Mouse (Mus musculus) ES-E14 (cell line): ENCODE measurements around the gene Zdhhc13. TPM values are rescaled to one million over a fixed set of nuclear protein-coding genes. Genes with fewer than 3 reads are reported as not detected.

ENCODE experiments used
- DNase-seq: peaks from one replicate; pipeline ENCODE4 v3.0.0-alpha.2; 2013; ENCODE audit warnings: low read depth, low spot score
- H3K27ac ChIP-seq: 2 replicates; pipeline ENCODE4 v1.5.1; 2012; ENCODE audit warnings: low read depth, mild to moderate bottlenecking, low read length, moderate library complexity, mixed read lengths; ENCODE audit not compliant: poor library complexity, insufficient read depth, severe bottlenecking
- H3K36me3 ChIP-seq: 2 replicates; pipeline ENCODE4 v1.6.1; 2012; ENCODE audit warnings: mild to moderate bottlenecking, low read length, moderate library complexity, mixed read lengths; ENCODE audit not compliant: control insufficient read depth, poor library complexity, insufficient read depth, severe bottlenecking
- H3K4me1 ChIP-seq, 2 experiments: fragments of 150-350 bp in 1 of 2; sonication (generic) in 1 of 2; 2 replicates each; pipeline ENCODE4 v1.6.1; 2012; ENCODE audit warnings: low read length in 2 of 2, mild to moderate bottlenecking in 1 of 2, mixed read lengths in 1 of 2; ENCODE audit not compliant: control insufficient read depth in 2 of 2, insufficient read depth in 2 of 2, poor library complexity in 1 of 2
- H3K4me3 ChIP-seq, 2 experiments: fragments of 150-350 bp in 1 of 2; sonication (generic) in 1 of 2; 2 replicates each; pipeline ENCODE4 v1.5.1; 2012; ENCODE audit warnings: low read length in 2 of 2, low read depth in 1 of 2, mild to moderate bottlenecking in 1 of 2, mixed read lengths in 1 of 2; ENCODE audit not compliant: insufficient read depth in 1 of 2, poor library complexity in 1 of 2, severe bottlenecking in 1 of 2
- H3K9ac ChIP-seq: 2 replicates; pipeline ENCODE4 v1.6.1; 2012; ENCODE audit warnings: low read depth, mild to moderate bottlenecking, low read length, mixed read lengths; ENCODE audit not compliant: poor library complexity, insufficient read depth, severe bottlenecking
- H3K9me3 ChIP-seq: fragments of 150-350 bp; sonication (generic); 2 replicates; pipeline ENCODE4 v1.6.1; 2012; ENCODE audit warnings: low read depth, mild to moderate bottlenecking, low read length; ENCODE audit not compliant: control insufficient read depth, insufficient read depth
- CHD2 ChIP-seq: IDR thresholded peaks from 2 replicates; pipeline ENCODE4 v1.6.1; 2014; ENCODE audit warnings: mild to moderate bottlenecking, low read depth, low read length, inconsistent platforms
- HCFC1 ChIP-seq: IDR thresholded peaks from 2 replicates; pipeline ENCODE4 v1.6.1; 2012; ENCODE audit warnings: low read length, inconsistent platforms, borderline replicate concordance; ENCODE audit not compliant: insufficient read depth
- MAFK ChIP-seq: IDR thresholded peaks from 2 replicates; pipeline ENCODE4 v1.6.1; 2014; ENCODE audit warnings: mild to moderate bottlenecking, low read depth, low read length, inconsistent platforms; ENCODE audit not compliant: insufficient read depth
- ZC3H11A ChIP-seq: IDR thresholded peaks from 2 replicates; pipeline ENCODE4 v1.6.1; 2012; ENCODE audit warnings: low read depth, mild to moderate bottlenecking, inconsistent platforms, low read length, borderline replicate concordance
- ZNF384 ChIP-seq: IDR thresholded peaks from 2 replicates; pipeline ENCODE4 v1.6.1; 2012; ENCODE audit warnings: low read depth, low read length, inconsistent platforms
- in situ Hi-C, 2 experiments: fragments of 600-800 bp; cut with MboI; formaldehyde crosslinking; loops; one replicate each; pipeline ENCODE4 v1.15.1; 2025; ENCODE audit warnings: low sequenced_read_pairs in 2 of 2, inconsistent platforms in 1 of 2; ENCODE audit not compliant: unreplicated experiment in 2 of 2
- total RNA-seq: library from RNA; depleted of rRNA; stranded (reverse); fragments of 300-350 nt; gene quantifications from 2 replicates; pipeline ENCODE4 v1.2.3, GENCODE M21; 2012

Zdhhc13 gene
- total RNA-seq, 1 experiment, result 58.0 TPM

DNA sequence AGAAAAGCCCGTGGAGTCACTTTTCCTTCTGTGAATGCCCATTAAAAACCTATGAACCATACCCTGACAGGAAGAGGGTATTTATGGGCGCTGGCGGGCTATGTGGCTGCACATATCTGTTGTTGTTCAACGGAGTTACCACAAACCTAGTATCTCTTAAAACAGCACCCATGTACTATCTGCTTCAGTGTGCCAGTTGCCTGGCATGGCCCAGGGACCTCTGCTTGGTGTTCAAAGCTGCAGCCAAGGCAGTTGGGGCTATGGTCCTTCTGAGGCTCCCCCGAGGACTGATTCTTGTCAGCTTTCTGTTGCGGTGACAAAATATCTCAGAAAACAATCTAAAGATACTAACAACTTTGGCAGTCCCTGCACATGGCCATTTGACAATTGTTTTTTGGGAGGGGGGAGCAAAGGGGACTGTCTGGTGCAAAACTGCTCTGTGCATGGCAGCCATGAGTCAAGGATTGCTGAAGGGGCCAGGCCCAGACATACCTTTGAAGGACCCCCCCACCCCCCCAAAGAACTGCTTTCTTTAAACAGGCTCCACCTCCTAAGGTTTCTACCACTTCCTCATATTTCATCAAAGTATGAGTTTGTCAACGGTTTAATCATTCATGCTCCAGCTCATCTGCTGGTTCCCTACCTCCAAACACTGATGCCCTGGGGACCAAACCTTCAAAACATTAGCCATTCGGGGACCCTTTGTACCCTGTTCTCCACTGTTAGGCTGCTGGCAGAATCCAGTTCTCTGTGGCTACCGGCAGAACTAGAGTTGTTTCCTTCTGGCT lies 76.1 kb downstream of the Zdhhc13 start:
- no peak for DNase-seq
- Histone ChIP-seq H3K36me3 (peaks cover 15% of the 10 kb centered on the region), H3K4me1 (no peaks in the 10 kb centered on the region), H3K9me3 (no peaks in the 10 kb centered on the region), H3K4me3 (no peak overlapping the region), H3K27ac (no peak overlapping the region), H3K9ac (no peak overlapping the region)
- in situ Hi-C loops, result no loop called here
- TF ChIP-seq CHD2 (no peak), HCFC1 (no peak), ZC3H11A (no peak), MAFK (no peak), ZNF384 (no peak)

DNA sequence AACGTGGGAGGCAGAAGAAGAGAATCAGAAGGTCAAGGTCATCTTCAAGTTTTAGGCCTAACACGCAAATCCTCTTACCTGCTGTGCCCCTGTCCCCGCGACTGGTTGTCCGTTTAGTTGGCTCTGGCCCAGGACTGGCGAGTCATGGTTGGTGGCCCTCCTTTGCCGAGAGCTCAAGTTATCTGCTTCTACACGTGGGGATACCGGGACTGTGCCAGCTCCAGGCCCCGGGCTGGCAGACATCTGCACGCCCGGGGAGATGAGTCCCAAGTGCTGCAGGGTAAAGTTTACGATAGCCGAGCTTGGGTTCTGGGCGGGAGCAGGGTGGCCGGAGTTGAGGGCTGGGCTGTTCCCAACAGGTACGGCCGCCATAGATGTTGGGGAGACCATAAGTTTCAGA lies 78.8 kb downstream of the Zdhhc13 start:
- Histone ChIP-seq H3K27ac (no peak overlapping the region), H3K4me3 (no peak overlapping the region), H3K9me3 (no peaks in the 10 kb centered on the region), H3K9ac (no peak overlapping the region), H3K36me3 (peaks cover 38% of the 10 kb centered on the region), H3K4me1 (no peaks in the 10 kb centered on the region)
- no peak for TF ChIP-seq HCFC1
- no peak for TF ChIP-seq MAFK
- no peak for TF ChIP-seq ZNF384
- no peak for TF ChIP-seq CHD2
- no peak for DNase-seq
- in situ Hi-C loops, result no loop called here

DNA sequence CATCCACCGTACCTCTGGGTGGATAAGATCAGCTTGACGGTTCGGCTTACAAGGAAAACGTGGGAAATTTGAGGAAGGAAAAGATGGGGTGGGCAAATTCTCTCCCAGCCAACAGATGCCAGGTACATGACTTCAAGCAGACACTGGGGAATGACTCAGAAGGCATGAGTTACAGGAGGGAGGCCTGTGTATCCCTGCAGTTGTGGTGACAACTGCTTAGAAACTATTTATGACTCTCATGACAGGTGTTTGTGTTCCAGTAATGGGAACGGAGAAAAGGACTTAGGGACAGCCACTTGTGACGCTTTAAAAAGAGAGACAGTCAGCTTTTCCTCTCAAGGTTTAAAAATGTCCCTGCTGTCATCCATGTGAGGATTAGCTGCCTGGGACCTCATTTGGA lies 81.3 kb downstream of the Zdhhc13 start:
- DNase-seq, result no peak
- in situ Hi-C loops, result no loop called here
- H3K4me1 ChIP-seq, result no peaks in the 10 kb centered on the region

DNA sequence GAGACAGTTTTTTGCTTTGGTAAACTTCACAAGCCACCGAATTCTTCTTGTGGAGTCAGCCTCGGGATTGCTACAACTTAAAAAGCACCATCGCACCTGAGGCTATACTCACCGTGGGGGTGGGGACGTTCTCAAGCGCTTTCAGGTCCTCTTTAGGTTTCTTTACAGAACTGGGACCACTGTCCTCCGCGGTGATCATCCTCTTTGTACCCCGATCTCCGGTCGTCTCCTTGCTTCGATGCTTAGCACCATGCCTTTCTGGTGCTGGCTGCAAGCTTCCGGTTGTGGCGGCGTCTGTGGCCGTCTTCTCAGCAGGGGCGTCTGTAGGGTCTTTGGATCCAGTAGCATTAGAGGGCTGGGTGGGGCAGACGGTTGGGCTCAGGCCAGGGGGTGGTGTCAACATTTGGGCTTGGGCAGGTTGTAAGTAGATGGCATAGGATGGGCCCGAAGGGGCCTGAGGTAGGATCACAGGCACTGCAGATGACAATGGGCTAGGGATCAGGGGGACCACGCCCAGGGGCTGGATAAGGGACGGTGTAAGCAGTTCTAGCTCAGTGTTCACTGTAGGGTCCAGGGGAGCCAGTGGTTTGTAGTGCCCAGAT lies 81.9 kb downstream of the Zdhhc13 start:
- in situ Hi-C loops, result no loop called here
- Histone ChIP-seq H3K27ac (no peak overlapping the region), H3K36me3 (peaks cover 56% of the 10 kb centered on the region), H3K9me3 (no peaks in the 10 kb centered on the region), H3K9ac (no peak overlapping the region), H3K4me3 (no peak overlapping the region), H3K4me1 (no peaks in the 10 kb centered on the region)
- TF ChIP-seq HCFC1 (no peak), CHD2 (no peak), MAFK (no peak), ZC3H11A (no peak), ZNF384 (no peak)
- no peak for DNase-seq

More for the DNA sequence above, 81.3 kb downstream of the Zdhhc13 start:
- H3K9ac ChIP-seq, result no peak overlapping the region
- H3K4me3 ChIP-seq, result no peak overlapping the region
- no peak overlapping the region for H3K27ac ChIP-seq
- H3K9me3 ChIP-seq, result no peaks in the 10 kb centered on the region
- peaks cover 51% of the 10 kb centered on the region for H3K36me3 ChIP-seq
- TF ChIP-seq CHD2 (no peak), MAFK (no peak), ZNF384 (no peak), ZC3H11A (no peak), HCFC1 (no peak)
